Mouse (Mus musculus) heart, embryonic 16.5 days (tissue): ENCODE data around the gene Mapkapk2. TPM values are rescaled to one million over a fixed set of nuclear protein-coding genes. Genes with fewer than 3 reads are reported as not detected.

Source experiments
- ATAC-seq: fragments of 200-750 bp; cut with Nextera tagmentation; replicated peaks from 2 replicates; pipeline ENCODE4 v1.8.0; 2017; ENCODE audit warnings: moderate number of reproducible peaks; ENCODE audit not compliant: insufficient read depth, low FRiP score; ENCODE audit errors: extremely low read depth
- H3K27ac ChIP-seq: fragments of 300-500 bp; sonication (generic); 2 replicates; pipeline ENCODE4 v1.5.1; 2014; ENCODE audit warnings: mild to moderate bottlenecking, low read length, control low read depth, moderate library complexity
- H3K27me3 ChIP-seq: fragments of 300-500 bp; sonication (generic); 2 replicates; pipeline ENCODE4 v1.6.1; 2014; ENCODE audit warnings: low read length, mixed read lengths; ENCODE audit not compliant: control insufficient read depth, insufficient read depth
- H3K36me3 ChIP-seq: fragments of 300-500 bp; sonication (generic); 2 replicates; pipeline ENCODE4 v1.6.1; 2014; ENCODE audit not compliant: control insufficient read depth, insufficient read depth
- H3K4me1 ChIP-seq: fragments of 300-500 bp; sonication (generic); 2 replicates; pipeline ENCODE4 v1.6.1; 2014; ENCODE audit warnings: low read length, mixed read lengths; ENCODE audit not compliant: control insufficient read depth, insufficient read depth
- H3K4me2 ChIP-seq: fragments of 300-500 bp; sonication (generic); 2 replicates; pipeline ENCODE4 v1.6.1; 2014; ENCODE audit warnings: low read depth, mild to moderate bottlenecking, control low read depth, low read length
- H3K4me3 ChIP-seq: fragments of 300-500 bp; sonication (generic); 2 replicates; pipeline ENCODE4 v1.5.1; 2014; ENCODE audit warnings: mild to moderate bottlenecking, control low read depth, low read length
- H3K9ac ChIP-seq: fragments of 300-500 bp; sonication (generic); 2 replicates; pipeline ENCODE4 v1.6.1; 2014; ENCODE audit warnings: low read length, control low read depth
- H3K9me3 ChIP-seq: fragments of 300-500 bp; sonication (generic); replicated peaks from 2 replicates; pipeline ENCODE4 v1.6.1; 2016; ENCODE audit warnings: low read length; ENCODE audit not compliant: control insufficient read depth
- WGBS: fragments of 180-500 bp; shearing (Covaris S2); extraction: QIAGEN DNeasy Blood & Tissue Kit; methylation state at CpG from one replicate; pipeline ENCODE4 v1.1.7; 2014; 5-methylcytosine and 5-hydroxymethylcytosine counted together
- polyA plus RNA-seq: library from polyadenylated mRNA; unstranded; fragments of >200 nt; fragmentation: Nextera tagmentation; extraction: Ambion mirVana; gene quantifications from 2 replicates; pipeline ENCODE4 v1.2.1, GENCODE M21; 2015

Gene Mapkapk2
- polyA plus RNA-seq, 1 experiment from 2014 or later, result 61.4 TPM

DNA sequence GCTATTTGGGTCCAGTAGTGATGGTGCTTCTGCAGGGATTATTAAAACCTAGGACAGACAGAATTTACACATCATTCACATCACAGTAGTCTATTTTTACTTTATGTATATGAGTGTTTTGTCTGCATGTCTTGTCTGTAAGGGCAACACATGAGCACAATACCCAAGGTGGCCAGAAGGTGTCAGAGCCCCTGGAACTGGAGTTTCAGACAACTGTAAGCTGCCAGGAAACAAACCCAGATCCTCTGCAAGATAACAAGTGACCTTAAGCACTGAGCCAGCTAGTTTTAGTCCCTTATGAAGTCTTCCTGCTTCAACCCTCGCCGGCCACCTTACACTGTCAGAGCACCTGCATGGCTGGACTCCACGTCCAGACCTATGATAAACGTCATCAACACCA lies 17.9 kb downstream of the Mapkapk2 start:
- no peaks in the 10 kb centered on the region for H3K27me3 ChIP-seq
- H3K9me3 ChIP-seq, result no peaks in the 10 kb centered on the region
- H3K36me3 ChIP-seq, result no peaks in the 10 kb centered on the region
- WGBS, result 54% methylated on average over 4 of the region's 4 CpGs
- H3K9ac ChIP-seq, result no peak overlapping the region
- no peak overlapping the region for H3K4me3 ChIP-seq
- no peak overlapping the region for H3K4me2 ChIP-seq
- no peak overlapping the region for H3K27ac ChIP-seq
- H3K4me1 ChIP-seq, result peaks cover 92% of the 10 kb centered on the region
- 0 out of 2 replicates have a peak, but pooled peaks have one; percentile 9 for ATAC-seq

DNA sequence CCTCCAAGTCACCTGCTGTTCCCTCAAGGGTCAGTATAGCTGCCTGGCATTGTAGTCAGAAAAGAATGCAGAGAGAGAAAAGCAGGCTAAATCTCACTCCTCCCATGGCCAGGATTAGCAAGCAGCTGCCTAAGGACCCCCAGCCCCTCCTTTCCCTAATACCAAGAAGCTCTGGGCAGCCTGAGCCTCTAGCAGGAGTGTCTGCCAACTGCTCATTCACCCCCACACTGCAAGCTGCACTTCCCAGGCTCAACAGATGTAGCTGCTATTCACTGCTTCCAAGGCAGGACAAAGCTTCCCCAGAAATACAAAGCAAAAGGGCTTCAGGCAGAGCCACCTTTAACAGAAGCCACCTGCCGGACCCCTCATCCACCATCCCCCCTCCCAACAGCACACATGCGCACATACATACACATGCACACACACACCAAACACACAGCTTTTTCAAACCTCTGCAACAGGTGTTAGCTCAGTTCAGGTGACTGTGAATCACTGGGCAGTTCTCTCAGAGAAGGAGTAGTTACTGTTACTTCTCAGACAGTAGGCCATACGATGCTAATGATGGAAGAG lies 18.8 kb downstream of the Mapkapk2 start:
- Histone ChIP-seq H3K4me3 (no peak overlapping the region), H3K4me1 (peaks cover 92% of the 10 kb centered on the region), H3K27me3 (no peaks in the 10 kb centered on the region), H3K27ac (peak overlapping the region; percentile 60), H3K9ac (peak overlapping the region; percentile 48), H3K9me3 (no peaks in the 10 kb centered on the region), H3K4me2 (no peak overlapping the region), H3K36me3 (no peaks in the 10 kb centered on the region)
- 61% methylated on average over 3 of the region's 3 CpGs for WGBS
- no peak for ATAC-seq

DNA sequence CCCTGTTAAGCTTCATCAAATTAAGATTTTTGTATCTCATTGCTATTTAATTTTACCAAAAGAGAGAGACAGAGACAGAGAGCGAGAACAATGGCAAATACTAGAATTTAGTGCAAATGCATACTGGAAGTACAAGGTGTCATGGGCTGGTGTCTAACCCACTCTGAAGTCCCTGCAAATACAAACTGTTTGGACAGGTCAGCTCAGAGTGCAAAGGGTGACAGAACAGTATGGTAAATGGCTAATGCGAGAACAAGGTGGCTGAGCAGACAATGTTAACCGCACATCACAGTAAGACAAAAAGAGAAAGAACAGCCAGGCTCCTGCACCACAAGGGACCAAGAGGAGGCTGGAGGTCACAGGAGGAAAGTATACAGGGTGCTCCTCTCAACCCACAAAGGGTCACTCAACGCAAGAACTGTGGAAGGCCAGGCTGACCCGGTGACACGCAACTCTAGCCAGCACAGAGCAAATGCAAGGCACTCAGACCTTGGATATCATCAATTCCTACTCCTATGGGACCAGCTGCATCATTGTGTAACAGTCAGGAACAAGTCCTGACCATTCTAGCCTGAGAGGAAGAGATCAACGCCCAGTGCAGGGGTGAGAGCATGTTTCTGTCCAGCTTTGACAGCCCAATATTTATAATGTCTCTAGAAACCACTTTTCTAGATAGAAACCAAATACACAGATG lies 22.4 kb downstream of the Mapkapk2 start:
- peaks cover 78% of the 10 kb centered on the region for H3K4me1 ChIP-seq
- 59% methylated on average over 7 of the region's 7 CpGs for WGBS
- ATAC-seq, result no peak
- no peak overlapping the region for H3K9ac ChIP-seq
- no peaks in the 10 kb centered on the region for H3K36me3 ChIP-seq
- no peak overlapping the region for H3K27ac ChIP-seq
- H3K4me2 ChIP-seq, result no peak overlapping the region
- no peaks in the 10 kb centered on the region for H3K27me3 ChIP-seq
- no peaks in the 10 kb centered on the region for H3K9me3 ChIP-seq
- H3K4me3 ChIP-seq, result no peak overlapping the region

DNA sequence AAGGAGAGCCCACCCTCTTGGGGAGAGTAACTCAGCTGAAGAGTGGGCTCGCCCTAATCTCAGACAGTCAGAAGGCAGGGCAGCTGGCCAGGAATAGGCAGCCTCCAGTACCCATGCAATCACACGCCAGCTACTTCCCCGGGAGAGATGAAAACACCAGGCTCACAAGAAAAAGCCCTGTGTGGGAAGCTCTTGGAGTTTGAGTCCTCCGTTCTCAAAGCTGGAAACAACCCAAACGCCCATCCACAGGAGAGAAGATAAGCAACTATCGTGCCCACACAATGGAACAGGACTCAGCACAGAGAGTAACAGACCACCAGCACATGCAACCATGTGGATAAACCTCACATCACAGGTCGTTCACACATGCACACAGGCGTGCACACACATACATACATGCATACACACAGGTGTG lies 23.1 kb downstream of the Mapkapk2 start:
- peak overlapping the region; percentile 85 for H3K27ac ChIP-seq
- no peaks in the 10 kb centered on the region for H3K27me3 ChIP-seq
- no peak overlapping the region for H3K4me3 ChIP-seq
- H3K9me3 ChIP-seq, result no peaks in the 10 kb centered on the region
- 23% methylated on average over 8 of the region's 8 CpGs for WGBS
- peak overlapping the region; percentile 45 for H3K4me2 ChIP-seq
- no peaks in the 10 kb centered on the region for H3K36me3 ChIP-seq
- H3K4me1 ChIP-seq, result peaks cover 73% of the 10 kb centered on the region
- H3K9ac ChIP-seq, result peak overlapping the region; percentile 27
- peak; percentile 63 for ATAC-seq

DNA sequence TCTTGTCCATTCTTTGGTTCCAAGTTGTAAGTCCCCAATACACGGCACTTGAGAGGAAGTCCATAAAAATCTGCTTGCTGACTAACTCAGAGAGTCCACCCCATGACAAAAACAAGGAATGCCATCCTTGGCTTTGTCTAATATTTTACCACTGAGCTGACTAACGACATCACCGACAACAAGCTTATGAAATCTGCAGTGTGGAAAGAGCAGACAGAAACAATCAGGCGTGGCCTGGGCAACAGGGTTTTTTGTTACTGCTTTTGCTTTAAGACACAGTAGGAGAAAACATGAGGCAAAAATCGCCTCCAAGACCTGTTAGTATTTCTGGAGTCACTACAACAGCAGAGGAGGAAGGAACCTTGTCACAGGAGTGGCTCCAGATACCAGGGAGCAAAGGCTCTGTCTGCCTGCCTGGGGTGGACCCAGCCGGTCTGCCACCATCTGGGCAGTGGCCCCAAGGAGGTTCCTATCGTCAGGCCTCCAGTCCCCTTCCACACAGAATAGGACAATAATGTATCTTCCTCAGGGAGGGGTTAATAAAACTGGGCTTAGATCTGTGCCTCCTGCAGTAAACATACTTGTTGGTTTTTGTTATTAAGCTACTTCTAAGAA lies 25.1 kb downstream of the Mapkapk2 start:
- Histone ChIP-seq H3K4me2 (no peak overlapping the region), H3K4me3 (no peak overlapping the region), H3K9me3 (no peaks in the 10 kb centered on the region), H3K9ac (no peak overlapping the region), H3K27me3 (no peaks in the 10 kb centered on the region), H3K4me1 (peaks cover 58% of the 10 kb centered on the region), H3K36me3 (no peaks in the 10 kb centered on the region), H3K27ac (no peak overlapping the region)
- no peak for ATAC-seq
- WGBS, result 74% methylated on average over 7 of the region's 7 CpGs

DNA sequence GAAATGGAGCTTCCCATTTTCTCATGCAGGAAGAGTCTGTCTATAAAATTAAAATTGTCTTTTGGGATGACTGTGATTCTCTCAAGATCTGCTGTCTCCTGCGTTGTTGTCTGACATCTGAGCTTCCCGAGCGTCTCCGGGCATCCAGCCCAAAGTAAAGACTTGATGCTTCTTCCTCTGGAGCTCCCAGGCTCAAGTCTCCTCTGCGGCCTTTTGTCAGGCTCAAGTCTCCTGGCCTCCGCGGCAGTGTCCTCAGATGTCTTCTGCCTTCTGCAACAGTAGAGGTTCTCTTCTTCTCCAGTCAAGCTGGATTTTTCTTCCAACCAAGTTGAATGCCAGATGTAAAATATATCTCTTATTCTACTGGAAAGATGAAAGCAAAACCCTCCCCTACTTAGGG lies 28.6 kb downstream of the Mapkapk2 start:
- Histone ChIP-seq H3K4me2 (no peak overlapping the region), H3K4me3 (no peak overlapping the region), H3K36me3 (no peaks in the 10 kb centered on the region; the same call in 1 of the 2 replicates), H3K4me1 (peaks cover 40% of the 10 kb centered on the region), H3K9ac (no peak overlapping the region), H3K9me3 (no peaks in the 10 kb centered on the region), H3K27me3 (no peaks in the 10 kb centered on the region), H3K27ac (no peak overlapping the region; the same call in 1 of the 2 replicates)
- 82% methylated on average over 7 of the region's 7 CpGs for WGBS
- no peak for ATAC-seq

DNA sequence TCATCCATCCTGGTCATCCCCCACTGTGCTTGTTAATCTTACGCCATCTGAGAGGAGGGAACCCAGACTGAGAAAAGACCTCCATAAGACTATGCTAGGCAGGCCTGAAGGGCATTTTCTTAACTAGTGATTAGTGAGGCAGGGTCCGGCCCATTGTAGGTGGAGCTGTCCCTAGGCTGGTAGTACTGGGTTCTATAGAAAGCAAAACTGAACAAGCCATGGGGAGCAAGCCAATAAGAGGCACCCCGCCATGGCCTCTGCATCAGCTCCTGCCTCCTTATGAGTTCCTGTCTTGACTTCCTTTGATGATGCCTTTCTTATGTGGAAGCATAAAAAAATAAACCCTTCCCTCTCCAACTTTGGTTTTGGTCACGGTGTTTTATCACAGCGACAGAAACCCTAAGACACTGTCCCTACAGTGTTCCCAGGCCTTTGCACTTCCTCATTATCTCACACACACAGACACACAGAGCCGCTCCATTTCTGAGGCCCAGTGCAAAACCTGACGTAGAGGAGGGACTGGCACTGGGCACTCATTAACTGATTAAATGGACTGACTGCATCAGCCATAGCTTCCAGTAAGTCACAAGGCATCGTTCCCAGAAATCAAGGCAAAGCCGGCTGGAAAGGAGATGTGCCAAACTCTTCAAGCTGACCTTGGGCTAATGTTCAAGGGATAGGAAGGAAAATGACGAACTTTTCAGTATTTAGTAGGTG lies 29.5 kb downstream of the Mapkapk2 start:
- Histone ChIP-seq H3K4me2 (no peak overlapping the region), H3K27me3 (no peaks in the 10 kb centered on the region), H3K27ac (peak overlapping the region; percentile 8; the same call in 1 of the 2 replicates), H3K4me3 (no peak overlapping the region), H3K36me3 (no peaks in the 10 kb centered on the region; the same call in 1 of the 2 replicates), H3K9ac (no peak overlapping the region), H3K4me1 (peaks cover 40% of the 10 kb centered on the region), H3K9me3 (no peaks in the 10 kb centered on the region)
- 72% methylated on average over 10 of the region's 10 CpGs for WGBS
- ATAC-seq, result no peak

DNA sequence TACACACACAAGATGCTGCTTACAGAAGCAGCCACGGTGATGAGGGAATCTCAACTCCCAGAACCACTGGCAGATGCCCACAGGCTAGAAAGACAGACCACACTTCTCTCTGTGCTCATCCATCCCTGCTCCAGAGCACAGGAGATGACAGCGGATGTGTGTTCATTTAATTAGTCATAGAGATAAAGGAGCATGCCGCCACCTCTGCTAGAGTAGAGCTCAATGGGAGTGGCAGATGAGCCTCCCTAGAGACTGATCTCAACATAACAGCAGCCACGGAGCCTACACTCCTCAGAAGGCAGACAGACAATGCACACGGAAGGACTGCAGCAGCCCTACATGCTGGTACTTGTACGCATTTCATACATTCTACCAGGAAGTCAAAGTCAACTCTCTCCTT lies 33.4 kb downstream of the Mapkapk2 start:
- no peak overlapping the region for H3K9ac ChIP-seq
- H3K27ac ChIP-seq, result peak overlapping the region; percentile 43; the same call in 1 of the 2 replicates
- H3K4me2 ChIP-seq, result no peak overlapping the region
- H3K4me1 ChIP-seq, result peaks cover 61% of the 10 kb centered on the region
- no peaks in the 10 kb centered on the region for H3K27me3 ChIP-seq
- H3K36me3 ChIP-seq, result no peaks in the 10 kb centered on the region; the same call in 1 of the 2 replicates
- WGBS, result 37% methylated on average over 6 of the region's 6 CpGs
- no peak for ATAC-seq
- H3K4me3 ChIP-seq, result no peak overlapping the region
- no peaks in the 10 kb centered on the region for H3K9me3 ChIP-seq
